Mouse (Mus musculus): ENCODE measurements at regions not wholly inside any gene's neighbourhood (a gene's known extent, or its start where the extent isn't known, plus 50 kb on each side); places are given as distances from the start of the nearest gene placed in this dataset. TPM values are rescaled to one million over a fixed set of nuclear protein-coding genes. Genes with fewer than 3 reads are reported as not detected.

Small RNA genes in the stretch of these regions (microRNA-seq; reads per million reads assigned to microRNA genes)
- not detected for gene Gm44358

Data from heart, adult 8-10 months (tissue).